Mouse (Mus musculus) embryonic stem cell, embryonic (primary cell): ENCODE measurements around the gene Zyx.

ENCODE experiments used
- CTCF ChIA-PET, 4 experiments: fragments of 300-600 bp in 2 of 4; fragments of 350-600 bp in 2 of 4; sonication (Branson Sonifier 250); formaldehyde crosslinking; loops; one replicate each; lab custom pipeline; 2022; ENCODE audit warnings: inconsistent platforms in 2 of 4; lab: Charles Lee
- POLR2A ChIA-PET, 4 experiments: fragments of 300-600 bp in 2 of 4; fragments of 350-600 bp in 2 of 4; sonication (Branson Sonifier 250); formaldehyde crosslinking; loops; one replicate each; lab custom pipeline; 2022; ENCODE audit warnings: antibody characterized with exemption in 4 of 4, inconsistent platforms in 1 of 4; lab: Charles Lee

Gene Zyx

GRCm38 (mm10) chr6:42357901-42358300, 8.5 kb downstream of the Zyx start:
- ChIA-PET POLR2A (interaction anchor here in 1 of 4 experiments (1.2 kb wide), 1 partner anchor 111 kb away, joined by 3 read pairs; no protein-coding TSS in a partner anchor), CTCF (no interaction called here)

- ChIA-PET POLR2A (no interaction called here), CTCF (no interaction called here)
Measured at GRCm38 (mm10) chr6:42358901-42359300, 9.5 kb downstream of the Zyx start.

DNA sequence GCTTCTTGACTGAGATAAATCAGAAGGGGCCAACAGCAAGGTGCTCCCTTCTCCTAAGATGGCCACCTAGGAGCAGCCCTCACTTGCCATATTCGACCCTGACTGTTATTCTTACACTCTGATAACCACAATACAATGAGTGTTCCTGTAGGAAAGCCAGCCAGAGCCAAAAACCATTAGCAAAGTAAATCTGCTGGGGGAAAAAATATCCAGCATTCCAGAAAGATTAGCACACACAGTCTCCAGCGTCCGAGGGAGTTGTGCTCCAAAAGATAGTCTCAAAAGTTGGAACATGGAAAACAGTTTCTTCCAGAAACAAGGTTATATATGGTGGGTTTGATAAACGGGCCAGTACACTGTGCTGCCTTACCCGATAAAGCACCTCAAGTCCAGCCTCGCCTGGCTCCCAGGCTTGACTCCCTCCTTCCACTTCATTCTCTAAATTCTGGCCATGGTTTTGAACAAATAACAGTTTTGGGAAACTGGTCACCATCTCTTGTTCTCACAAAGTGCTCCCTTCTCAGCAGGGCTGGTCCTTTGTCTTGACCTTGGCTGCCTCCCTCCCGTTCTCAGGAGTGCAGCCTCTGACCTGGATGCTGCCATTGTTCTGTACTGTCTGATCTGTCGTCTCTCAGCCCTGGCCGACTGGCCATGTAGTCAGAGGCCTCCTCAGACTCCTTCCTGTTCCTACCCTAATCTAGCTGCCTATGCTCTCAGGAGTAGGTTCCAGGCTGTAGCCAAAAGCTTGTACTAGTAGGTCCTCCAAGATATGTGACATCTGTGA, 10.1 kb downstream of the Zyx start:
- ChIA-PET POLR2A (no interaction called here), CTCF (no interaction called here)

GRCm38 (mm10) chr6:42360231-42360840, 10.9 kb downstream of the Zyx start:
- ChIA-PET POLR2A (no interaction called here), CTCF (no interaction called here)

DNA sequence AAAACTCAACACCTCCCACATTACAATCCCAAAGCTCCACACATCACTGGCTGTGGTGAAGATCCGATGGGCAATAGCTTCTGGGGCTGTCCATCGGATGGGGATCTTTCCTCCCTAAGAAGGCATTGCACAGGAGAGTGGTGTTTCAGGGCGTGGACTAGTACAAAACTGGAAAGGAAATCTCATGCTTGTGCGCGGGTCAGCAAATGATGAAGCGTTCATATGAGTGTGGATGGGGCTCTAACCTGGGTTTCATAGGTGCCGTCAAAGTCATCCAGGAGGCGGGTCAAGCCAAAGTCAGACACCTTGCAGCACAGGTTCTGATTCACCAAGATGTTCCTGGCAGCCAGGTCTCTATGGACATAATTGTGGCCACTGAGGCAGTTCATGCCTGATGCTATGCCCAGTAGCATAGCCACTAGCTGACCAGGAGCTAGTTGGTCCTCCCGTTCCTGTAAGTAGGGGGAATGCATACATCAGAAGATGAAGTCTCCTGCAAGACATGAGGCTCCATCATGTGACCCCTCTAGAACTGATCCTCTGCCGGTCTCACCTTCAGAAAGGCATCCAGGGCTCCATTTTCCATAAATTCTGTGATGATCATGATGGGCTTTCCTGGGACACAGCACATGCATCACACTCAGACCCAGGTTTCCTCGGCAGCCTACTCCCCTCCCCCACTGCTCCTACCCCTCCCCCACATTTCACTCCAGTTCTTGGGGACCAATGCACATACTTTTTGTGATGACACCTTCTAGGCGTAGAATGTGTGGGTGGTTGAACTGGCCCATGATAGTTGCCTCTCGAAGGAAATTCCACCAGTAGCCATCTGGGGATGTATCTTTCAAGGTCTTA, 11.8 kb downstream of the Zyx start:
- ChIA-PET POLR2A (no interaction called here), CTCF (no interaction called here)

- ChIA-PET POLR2A (no interaction called here), CTCF (no interaction called here)
Measured at GRCm38 (mm10) chr6:42362074-42362473, 12.6 kb downstream of the Zyx start.

- POLR2A ChIA-PET = interaction anchor here in 1 of 4 experiments (1.5 kb wide), 1 partner anchor 10 kb away, joined by 3 read pairs; no protein-coding TSS in a partner anchor
- CTCF ChIA-PET = no interaction called here
Measured at GRCm38 (mm10) chr6:42362497-42362896, 13.1 kb downstream of the Zyx start.

- CTCF ChIA-PET = interaction anchor here in 1 of 4 experiments (0.7 kb wide), 1 partner anchor 471 kb away, joined by 4 read pairs; no protein-coding TSS in a partner anchor
- POLR2A ChIA-PET = interaction anchor here in 1 of 4 experiments (1.5 kb wide), 1 partner anchor 10 kb away, joined by 3 read pairs; no protein-coding TSS in a partner anchor
Measured at GRCm38 (mm10) chr6:42362974-42363373, 13.5 kb downstream of the Zyx start.

DNA sequence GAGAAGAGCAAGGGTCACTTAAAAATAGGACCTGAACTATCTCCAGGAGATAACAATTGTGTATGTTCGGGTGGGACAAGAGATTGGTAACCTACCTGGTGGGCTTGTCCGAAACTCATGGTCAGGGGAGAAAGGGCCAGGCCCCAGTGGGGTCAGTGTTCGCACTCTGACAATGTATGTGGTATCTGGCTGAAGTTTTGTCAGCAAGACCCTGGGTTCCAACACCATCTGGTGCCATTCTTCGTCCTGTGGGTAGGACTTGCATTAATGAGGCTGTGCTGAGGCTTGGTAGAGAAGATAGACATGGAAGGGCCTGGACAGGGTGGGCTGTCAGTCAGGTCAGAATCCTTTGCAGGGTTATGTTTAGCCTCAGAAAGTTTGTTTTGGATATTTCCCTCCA, 14.6 kb downstream of the Zyx start:
- ChIA-PET POLR2A (interaction anchor here in 1 of 4 experiments (1.0 to 1.5 kb wide), 3 partner anchors 10 to 15 kb away, joined by 3 to 4 read pairs (median 4); no protein-coding TSS in a partner anchor), CTCF (interaction anchor here in 1 of 4 experiments (1.1 kb wide), 1 partner anchor 9 kb away, joined by 3 read pairs; no protein-coding TSS in a partner anchor)

- POLR2A ChIA-PET = interaction anchor here in 1 of 4 experiments (1.0 to 1.4 kb wide), 2 partner anchors 10 to 16 kb away, joined by 4 read pairs; no protein-coding TSS in a partner anchor
- CTCF ChIA-PET = interaction anchor here in 1 of 4 experiments (1.1 kb wide), 1 partner anchor 9 kb away, joined by 3 read pairs; no protein-coding TSS in a partner anchor
Measured at GRCm38 (mm10) chr6:42364607-42365006, 15.2 kb downstream of the Zyx start.

- ChIA-PET CTCF (no interaction called here), POLR2A (interaction anchor here in 1 of 4 experiments (1.0 kb wide), 1 partner anchor 11 kb away, joined by 4 read pairs; no protein-coding TSS in a partner anchor)
Measured at GRCm38 (mm10) chr6:42365215-42365614, 15.8 kb downstream of the Zyx start.

DNA sequence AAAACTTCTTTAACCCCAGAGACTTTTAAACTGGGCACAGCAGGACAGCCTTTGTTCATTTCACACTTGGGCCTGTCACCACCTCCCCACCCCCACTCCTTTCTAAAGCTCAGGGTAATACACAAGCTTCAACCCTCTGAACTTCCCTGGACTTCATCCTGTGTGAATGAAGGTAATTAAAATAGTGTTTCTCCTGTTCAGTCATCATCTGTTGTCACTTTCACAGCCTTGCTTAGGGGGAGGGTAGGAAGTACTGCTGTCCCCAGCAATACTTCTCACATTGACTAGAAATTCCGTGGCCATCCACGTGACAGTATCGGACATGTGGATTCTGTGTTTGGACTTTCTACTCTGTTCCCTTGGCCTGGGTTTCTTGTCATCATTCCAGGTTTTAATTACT, 20.4 kb downstream of the Zyx start:
- CTCF ChIA-PET = interaction anchor here in 1 of 4 experiments (0.9 to 1.3 kb wide), 2 partner anchors 9 to 11 kb away, joined by 3 read pairs; no protein-coding TSS in a partner anchor
- POLR2A ChIA-PET = interaction anchor here in 1 of 4 experiments (1.8 kb wide), 1 partner anchor 19 kb away, joined by 5 read pairs; no protein-coding TSS in a partner anchor

GRCm38 (mm10) chr6:42370630-42371363, 21.4 kb downstream of the Zyx start:
- ChIA-PET POLR2A (interaction anchor here in 1 of 4 experiments (1.1 to 1.8 kb wide), 3 partner anchors 20 to 85 kb away, joined by 3 to 5 read pairs (median 4); partner anchors contain the start of gene Clcn1), CTCF (interaction anchor here in 3 of 4 experiments (0.6 to 1.1 kb wide), 4 partner anchors 22 to 234 kb away, joined by 3 to 6 read pairs (median 4); partner anchors contain the start of gene Zyx (in 1 of the 3))

DNA sequence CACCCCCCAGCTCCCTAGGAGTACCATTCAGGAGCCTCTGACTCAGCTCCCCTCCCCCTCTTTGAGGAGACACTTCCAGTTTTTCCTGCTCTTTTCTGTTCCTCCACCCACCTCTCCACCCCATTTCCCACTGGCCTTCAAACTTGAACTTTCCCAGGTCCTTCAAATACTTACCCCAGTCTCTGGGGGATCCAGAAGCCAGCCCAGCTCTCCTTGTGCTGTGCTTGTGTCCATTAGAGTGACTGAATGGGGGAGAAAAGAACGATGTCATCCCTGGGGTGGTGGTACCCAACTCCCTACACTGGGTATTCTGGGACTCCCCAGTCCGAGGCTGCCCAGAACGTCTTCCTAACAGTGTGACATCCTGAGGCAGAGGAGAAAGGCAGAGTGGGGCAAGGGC, 22.6 kb downstream of the Zyx start:
- ChIA-PET CTCF (interaction anchor here (0.5 to 1.8 kb wide), 11 partner anchors 9 to 288 kb away, joined by 3 to 8 read pairs (median 3); partner anchors contain the start of genes Fam131b (in 1 of the 4), Tas2r135 (in 1 of the 4) and Zyx (in 1 of the 4)), POLR2A (interaction anchor here in 1 of 4 experiments (0.7 to 2.6 kb wide), 5 partner anchors 22 to 107 kb away, joined by 3 to 10 read pairs (median 4); partner anchors contain the start of genes Casp2, Clcn1, Fam131b and Zyx)

GRCm38 (mm10) chr6:42372421-42372815, 23.0 kb downstream of the Zyx start:
- ChIA-PET CTCF (interaction anchor here in 3 of 4 experiments (0.6 to 1.8 kb wide), 4 partner anchors 8 to 48 kb away, joined by 3 to 7 read pairs (median 4); partner anchors contain the start of genes Fam131b (in 1 of the 3) and Tas2r135 (in 1 of the 3)), POLR2A (interaction anchor here in 2 of 4 experiments (0.6 to 2.6 kb wide), 3 partner anchors 23 to 48 kb away, joined by 4 to 10 read pairs (median 6); partner anchors contain the start of genes Fam131b (in 1 of the 2) and Zyx (in 1 of the 2))

DNA sequence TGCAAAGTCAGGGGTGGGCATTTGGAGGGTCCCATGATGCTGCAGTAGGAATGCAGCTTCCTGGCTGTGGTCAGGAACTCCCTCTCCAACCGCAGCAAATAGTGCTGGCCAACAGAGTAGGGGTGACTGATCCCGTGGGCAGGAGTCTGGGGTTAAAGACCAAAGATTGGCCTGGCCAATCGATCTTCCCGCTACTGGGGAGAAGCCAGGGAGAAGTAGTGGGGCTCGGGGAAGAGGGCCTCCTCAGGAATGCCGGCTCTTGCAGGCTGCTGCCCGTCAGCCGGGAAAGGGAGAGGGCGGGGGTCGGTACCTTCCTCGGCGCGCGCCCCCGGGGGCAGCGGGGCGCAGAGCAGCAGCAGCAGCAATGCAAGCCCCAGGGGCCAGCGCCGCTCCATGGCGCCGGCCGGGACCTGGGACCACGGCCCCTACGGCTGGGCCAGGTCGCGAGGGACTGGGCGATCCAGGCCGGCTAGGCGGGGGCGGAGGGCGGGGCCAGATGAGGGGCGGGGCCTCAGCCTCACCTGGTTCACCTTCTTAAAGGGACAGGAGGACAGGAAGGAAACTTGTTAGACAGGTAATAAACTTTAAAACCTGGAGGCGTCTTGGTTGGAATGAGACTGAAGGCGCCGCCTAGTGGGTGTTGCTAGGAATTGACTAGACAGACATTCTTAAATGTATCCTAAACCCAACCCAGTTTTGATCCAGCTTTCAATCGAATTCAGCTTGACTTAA, 23.6 kb downstream of the Zyx start, which contains the start of gene Epha1:
Epha1 (minus strand) TSS at position 453 of the 732 bp plus-strand sequence.
- ChIA-PET CTCF (interaction anchor here in 2 of 4 experiments (0.6 to 1.8 kb wide), 6 partner anchors 8 to 496 kb away, joined by 3 to 7 read pairs (median 3); partner anchors contain the start of genes Casp2 (in 1 of the 2), Fam131b (in 1 of the 2) and Zyx (in 1 of the 2)), POLR2A (interaction anchor here in 3 of 4 experiments (0.6 to 2.6 kb wide), 4 partner anchors 23 to 184 kb away, joined by 4 to 10 read pairs (median 6); partner anchors contain the start of genes Fam131b (in 1 of the 3) and Zyx (in 1 of the 3))
